Mouse (Mus musculus) small intestine, adult 2 months (tissue): ENCODE results near the gene Adamts20. TPM values are rescaled to one million over a fixed set of nuclear protein-coding genes. Genes with fewer than 3 reads are reported as not detected.

Experiments used
- H3K27ac ChIP-seq: fragments of 200-500 bp; 2 replicates; pipeline ENCODE4 v1.5.1; 2012; ENCODE audit warnings: low read depth, low read length, control low read depth, inconsistent platforms; ENCODE audit not compliant: insufficient read depth
- H3K27me3 ChIP-seq: fragments of 200-500 bp; 2 replicates; pipeline ENCODE4 v1.6.1; 2012; ENCODE audit warnings: mild to moderate bottlenecking, moderate library complexity, low read length, inconsistent platforms; ENCODE audit not compliant: control insufficient read depth, insufficient read depth
- H3K36me3 ChIP-seq: fragments of 200-500 bp; 2 replicates; pipeline ENCODE4 v1.6.1; 2012; ENCODE audit warnings: mild to moderate bottlenecking, low read length, control low read depth, inconsistent platforms; ENCODE audit not compliant: control insufficient read depth, insufficient read depth
- H3K4me1 ChIP-seq: fragments of 200-500 bp; 2 replicates; pipeline ENCODE4 v1.6.1; 2012; ENCODE audit warnings: low read length, inconsistent platforms, mixed read lengths; ENCODE audit not compliant: control insufficient read depth, insufficient read depth, insufficient read length
- H3K4me3 ChIP-seq: fragments of 200-500 bp; 2 replicates; pipeline ENCODE4 v1.5.1; 2012; ENCODE audit warnings: low read depth, mild to moderate bottlenecking, control low read depth, inconsistent platforms, low read length, moderate library complexity
- CTCF ChIP-seq: fragments of 200-500 bp; IDR thresholded peaks from 2 replicates; pipeline ENCODE4 v1.5.1; 2012; ENCODE audit warnings: low read depth, mild to moderate bottlenecking, control low read depth, inconsistent platforms, low read length, moderate library complexity, mixed read lengths; ENCODE audit not compliant: insufficient replicate concordance, insufficient read length; ENCODE audit errors: extremely low read depth
- POLR2A ChIP-seq: fragments of 200-500 bp; IDR thresholded peaks from 2 replicates; pipeline ENCODE4 v1.6.1; 2012; ENCODE audit warnings: low read depth, mild to moderate bottlenecking, control low read depth, inconsistent platforms, low read length, moderate library complexity
- WGBS: fragments of 180-500 bp; shearing (Covaris S2); methylation state at CpG from one replicate; pipeline ENCODE4 v1.1.7; 2018; 5-methylcytosine and 5-hydroxymethylcytosine counted together
- polyA plus RNA-seq: library from polyadenylated mRNA; depleted of rRNA; stranded (reverse); fragments of >200 nt; gene quantifications from 2 replicates; pipeline ENCODE4 v1.2.3, GENCODE M21; 2012

The Adamts20 gene
- polyA plus RNA-seq, 1 experiment, result not detected

DNA sequence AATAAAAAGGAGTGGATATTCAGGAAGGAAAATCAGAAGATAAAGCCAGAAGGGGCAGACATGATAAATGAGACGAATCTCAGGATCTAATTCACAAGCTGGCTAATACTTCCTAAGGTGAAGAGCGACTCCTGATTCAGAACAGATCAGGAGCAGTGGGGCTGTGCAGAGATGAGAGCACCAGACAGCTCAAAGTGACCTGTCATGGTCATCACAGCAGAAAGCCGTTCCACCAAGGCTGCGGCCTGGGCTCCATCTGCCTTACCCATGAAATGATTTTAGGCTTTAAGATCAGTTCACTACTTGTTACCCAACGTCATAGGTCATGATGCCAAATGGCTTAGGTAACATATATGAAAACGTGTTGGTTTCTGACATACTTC, 200.7 kb downstream of the Adamts20 start:
- Histone ChIP-seq H3K4me1 (no peaks in the 10 kb centered on the region), H3K27ac (no peak overlapping the region), H3K36me3 (no peaks in the 10 kb centered on the region), H3K4me3 (no peak overlapping the region), H3K27me3 (no peaks in the 10 kb centered on the region)
- 73% methylated on average over 6 of the region's 6 CpGs for WGBS
- TF ChIP-seq CTCF (no peak), POLR2A (no peak)

- WGBS, result 53% methylated on average over 8 of the region's 8 CpGs
- Histone ChIP-seq H3K27ac (no peak overlapping the region), H3K36me3 (no peaks in the 10 kb centered on the region), H3K27me3 (no peaks in the 10 kb centered on the region), H3K4me1 (no peaks in the 10 kb centered on the region), H3K4me3 (no peak overlapping the region)
- TF ChIP-seq POLR2A (no peak), CTCF (no peak)
These were observed 201.2 kb downstream of the Adamts20 start for GRCm38 (mm10) chr15:94263866-94264496.

DNA sequence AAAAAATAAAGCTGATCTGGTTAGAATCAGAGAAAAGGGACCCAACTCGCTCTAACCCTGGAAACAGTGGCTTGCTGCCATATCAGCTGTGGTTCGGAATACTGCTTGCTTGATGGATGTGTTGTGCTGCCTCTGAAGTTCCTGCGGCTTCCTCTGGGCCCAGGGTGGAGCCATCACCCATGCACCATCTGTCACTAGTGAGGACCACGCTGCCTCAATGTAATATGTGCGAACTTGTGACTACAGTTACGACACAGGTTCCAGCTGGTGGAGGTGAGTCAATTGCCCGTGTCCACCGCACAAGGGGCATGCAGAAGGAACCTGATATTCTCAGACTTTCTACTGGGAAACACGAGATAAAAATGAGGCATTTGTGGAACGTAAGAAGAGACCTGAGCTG, 202.0 kb downstream of the Adamts20 start:
- TF ChIP-seq CTCF (no peak), POLR2A (no peak)
- Histone ChIP-seq H3K4me3 (no peak overlapping the region), H3K27me3 (no peaks in the 10 kb centered on the region), H3K36me3 (no peaks in the 10 kb centered on the region), H3K4me1 (no peaks in the 10 kb centered on the region), H3K27ac (no peak overlapping the region)
- 65% methylated on average over 10 of the region's 10 CpGs for WGBS

DNA sequence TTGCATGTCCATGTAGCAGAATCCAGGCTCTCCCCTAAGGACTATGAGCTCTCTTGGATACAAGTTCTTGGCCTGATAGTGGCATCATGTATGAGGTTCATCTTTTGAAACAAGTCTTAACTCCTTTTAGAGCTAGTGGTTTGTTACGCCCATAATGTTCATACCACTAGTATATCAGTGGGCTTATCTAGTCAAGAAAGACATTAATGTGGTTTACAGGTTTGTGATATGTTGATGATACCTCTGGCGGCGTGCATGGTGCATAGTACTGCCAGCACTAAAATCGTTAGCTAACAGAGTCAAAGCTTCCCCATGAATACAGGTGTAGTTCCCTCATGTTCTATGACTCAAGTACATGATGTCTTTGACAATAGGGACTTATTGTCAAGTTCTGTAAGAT, 205.7 kb downstream of the Adamts20 start:
- Histone ChIP-seq H3K36me3 (no peaks in the 10 kb centered on the region), H3K27ac (no peak overlapping the region), H3K4me1 (no peaks in the 10 kb centered on the region), H3K27me3 (no peaks in the 10 kb centered on the region), H3K4me3 (no peak overlapping the region)
- 87% methylated on average over 4 of the region's 4 CpGs for WGBS
- TF ChIP-seq POLR2A, result no peak
- TF ChIP-seq CTCF, result no peak

- 90% methylated on average over 5 of the region's 5 CpGs for WGBS
- Histone ChIP-seq H3K36me3 (no peaks in the 10 kb centered on the region), H3K4me1 (no peaks in the 10 kb centered on the region), H3K4me3 (no peak overlapping the region), H3K27ac (no peak overlapping the region), H3K27me3 (no peaks in the 10 kb centered on the region)
- no peak for TF ChIP-seq CTCF
- TF ChIP-seq POLR2A, result no peak
These were observed 209.7 kb downstream of the Adamts20 start for GRCm38 (mm10) chr15:94255538-94255937.

DNA sequence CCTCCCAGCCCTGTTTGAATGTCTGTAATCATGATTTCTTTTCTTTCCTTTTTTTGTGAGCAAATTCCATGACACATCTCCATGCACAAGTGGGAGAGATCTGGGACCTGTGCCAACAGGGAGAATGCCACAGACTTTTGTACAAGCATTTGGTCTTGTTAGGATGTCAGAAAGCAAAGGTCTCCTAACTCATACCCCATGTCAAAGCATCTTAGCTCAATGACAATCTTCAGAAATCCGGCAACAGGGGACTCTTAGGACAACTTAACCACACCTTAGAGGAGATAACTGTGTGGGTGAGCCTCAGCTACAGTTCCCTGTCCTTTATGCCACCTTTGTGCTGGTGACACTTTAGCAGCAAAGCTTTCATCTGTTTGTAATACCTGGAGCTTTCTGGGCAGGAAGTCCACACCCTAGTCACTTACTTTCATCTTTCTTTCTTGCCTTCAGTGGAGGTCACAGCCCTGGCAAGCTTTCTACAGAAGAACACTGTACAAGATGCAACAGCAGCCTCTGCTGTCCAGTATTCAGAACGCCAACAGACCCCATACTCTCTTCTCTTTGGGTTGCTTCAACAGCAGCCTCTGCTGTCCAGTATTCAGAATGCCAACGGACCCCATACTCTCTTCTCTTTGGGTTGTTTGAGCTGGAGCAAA, 210.2 kb downstream of the Adamts20 start:
- H3K36me3 ChIP-seq, result no peaks in the 10 kb centered on the region
- WGBS, result 59% methylated on average over 3 of the region's 3 CpGs
- no peaks in the 10 kb centered on the region for H3K27me3 ChIP-seq
- no peak overlapping the region for H3K4me3 ChIP-seq
- no peaks in the 10 kb centered on the region for H3K4me1 ChIP-seq
- no peak overlapping the region for H3K27ac ChIP-seq
- no peak for TF ChIP-seq POLR2A
- no peak for TF ChIP-seq CTCF

DNA sequence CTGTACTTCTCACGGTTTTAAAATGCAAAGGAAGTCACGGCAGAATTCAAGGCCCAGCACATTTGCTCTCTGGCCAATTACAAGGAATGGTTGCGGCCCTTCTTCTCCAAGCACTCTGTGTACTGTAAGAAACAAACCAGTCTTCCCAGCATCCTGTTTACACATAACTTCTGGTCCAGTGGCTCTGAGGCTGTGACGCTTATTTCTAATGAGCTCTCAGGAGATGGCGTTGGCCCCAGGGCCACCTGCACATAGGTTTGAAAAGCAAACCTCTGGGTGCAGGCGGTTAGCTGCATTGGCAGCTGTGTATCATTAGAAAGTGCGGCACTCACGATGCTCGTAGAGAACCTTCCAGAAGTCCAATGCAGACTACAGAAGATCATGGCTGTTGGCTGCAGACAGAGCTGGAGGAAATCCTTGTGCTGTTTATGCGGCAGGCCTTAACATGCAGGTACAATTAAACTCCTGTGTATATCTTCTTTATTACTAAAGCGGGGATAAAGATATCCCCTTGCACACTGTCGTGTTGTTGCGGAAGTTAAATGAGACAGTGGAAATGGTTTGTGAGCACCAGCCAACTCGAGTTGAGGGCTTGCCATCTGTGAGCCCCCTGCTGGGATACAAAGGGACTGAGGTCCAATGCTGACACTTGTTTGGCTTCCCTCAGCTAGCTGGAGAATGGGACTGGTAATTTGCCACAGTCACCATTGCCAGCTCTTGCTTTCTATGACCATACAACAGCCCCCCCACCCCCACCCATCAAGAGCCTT, 210.9 kb downstream of the Adamts20 start:
- no peaks in the 10 kb centered on the region for H3K36me3 ChIP-seq
- TF ChIP-seq CTCF, result no peak
- no peaks in the 10 kb centered on the region for H3K27me3 ChIP-seq
- H3K27ac ChIP-seq, result peak overlapping the region; percentile 43; the same call in 1 of the 2 replicates
- no peak overlapping the region for H3K4me3 ChIP-seq
- 78% methylated on average over 14 of the region's 14 CpGs for WGBS
- no peaks in the 10 kb centered on the region for H3K4me1 ChIP-seq
